Mouse (Mus musculus) lung, postnatal 14 days (tissue): Measurements from ENCODE around the gene 1700017N19Rik.
A peak's percentile ranks its signal among the peaks of the same experiment; 100 is the strongest.
"Not testable (repeated sequence)": the region's sequence is repeated elsewhere in the genome, so short reads cannot be mapped to it uniquely, and the experiment has no call there.

ENCODE experiments used
- DNase-seq: peaks from one replicate; pipeline ENCODE4 v3.0.0; 2021

The 1700017N19Rik gene

DNA sequence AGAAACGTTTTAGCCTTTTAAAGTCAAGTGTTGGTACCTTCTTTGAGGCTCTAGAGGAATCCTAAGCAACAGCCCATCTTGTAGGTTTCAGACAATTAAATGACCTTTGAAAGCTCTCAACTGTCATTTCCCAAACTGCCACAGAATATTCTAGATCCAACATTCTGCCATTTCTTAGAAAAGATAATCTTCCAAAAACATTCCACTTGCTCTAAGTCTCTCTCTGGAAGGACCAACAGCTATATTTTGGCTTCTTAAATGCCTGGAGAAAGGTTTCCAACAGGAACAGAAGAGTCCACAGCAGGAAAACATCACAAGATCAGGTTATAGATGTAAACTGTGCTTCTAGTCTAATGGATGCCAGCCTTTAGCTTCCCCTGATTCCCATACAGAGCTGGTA lies at the start of gene 1700017N19Rik, which contains the start of gene 4930430F08Rik:
Gene 1700017N19Rik (plus strand): TSS at position 162 of the 400 bp plus-strand sequence.
Gene 4930430F08Rik (minus strand): TSS at position 101 of the 400 bp plus-strand sequence.
- no peak for DNase-seq

GRCm38 (mm10) chr10:100556566-100557175 lies 33.6 kb upstream of the 1700017N19Rik start:
- DNase-seq: no peak

DNA sequence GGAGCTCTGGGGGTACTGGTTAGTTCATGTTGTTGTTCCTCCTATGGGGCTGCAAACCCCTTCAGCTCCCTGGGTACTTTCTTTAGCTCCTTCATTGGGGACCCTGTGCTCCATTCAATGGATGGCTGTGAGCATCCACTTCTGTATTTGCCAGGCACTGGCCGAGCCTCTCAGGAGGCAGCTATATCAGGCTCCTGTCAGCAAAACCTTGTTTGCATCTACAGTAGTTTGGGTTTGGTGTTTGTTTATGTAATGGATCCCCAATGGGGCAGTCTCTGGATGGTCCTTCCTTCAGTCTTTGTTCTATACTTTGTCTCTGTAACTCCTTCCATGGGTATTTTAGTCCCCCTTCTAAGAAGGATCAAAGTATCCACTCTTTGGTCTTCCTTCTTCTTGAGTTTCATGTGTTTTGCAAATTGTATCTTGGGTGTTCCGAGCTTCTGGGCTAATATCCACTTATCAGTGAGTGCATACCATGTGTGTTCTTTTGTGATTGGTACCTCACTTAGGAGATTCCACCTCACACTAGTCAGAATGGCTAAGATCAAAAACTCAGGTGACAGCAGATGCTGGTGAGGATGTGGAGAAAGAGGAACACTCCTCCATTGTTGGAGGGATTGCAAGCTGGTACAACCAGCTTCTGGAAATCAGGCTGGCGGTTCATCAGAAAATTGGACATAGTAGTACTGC lies 29.9 kb upstream of the 1700017N19Rik start:
- DNase-seq: not testable (repeated sequence)

DNA sequence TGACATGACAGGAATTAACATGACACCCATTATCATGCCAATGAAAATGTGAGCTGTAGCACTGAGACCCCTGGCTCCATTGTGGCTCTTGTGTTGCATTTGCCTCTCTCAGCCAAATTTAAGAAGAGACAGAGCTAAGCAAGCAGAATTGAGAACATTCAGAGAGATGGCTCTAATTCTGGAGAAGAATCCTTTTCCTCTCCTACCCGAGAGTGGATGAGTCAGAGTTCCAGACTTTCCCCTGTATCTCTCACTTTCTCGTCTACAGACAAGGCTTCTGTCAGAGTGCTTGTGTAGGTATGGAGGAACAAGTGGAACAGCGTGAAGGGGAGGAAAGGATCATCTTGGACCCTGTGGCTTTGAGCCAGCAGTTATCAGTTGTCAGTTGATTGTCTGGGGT lies 26.2 kb upstream of the 1700017N19Rik start:
- no peak for DNase-seq

DNA sequence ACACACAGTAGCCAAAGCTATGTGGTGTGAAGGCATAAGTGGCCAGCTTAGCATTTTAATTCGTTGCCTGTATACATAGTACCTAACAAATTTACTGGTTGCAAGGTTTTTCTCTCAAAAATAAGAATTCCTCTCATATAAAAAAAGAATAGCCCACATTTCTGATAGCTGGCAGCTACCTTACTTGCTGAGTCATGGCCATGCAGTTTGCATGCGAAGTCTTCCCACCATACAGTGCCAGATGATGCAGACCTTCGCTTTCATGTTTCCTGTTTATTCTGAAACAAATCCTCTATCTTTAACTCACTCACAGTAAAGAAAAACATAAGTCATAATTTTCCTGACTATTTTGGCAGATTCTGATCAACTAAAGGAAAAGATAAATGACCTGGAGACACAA lies 18.6 kb upstream of the 1700017N19Rik start:
- DNase-seq: no peak

- no peak for DNase-seq
Observed at GRCm38 (mm10) chr10:100574505-100575149, 15.7 kb upstream of the 1700017N19Rik start.

GRCm38 (mm10) chr10:100575294-100575693 lies 15.0 kb upstream of the 1700017N19Rik start:
- no peak for DNase-seq

DNA sequence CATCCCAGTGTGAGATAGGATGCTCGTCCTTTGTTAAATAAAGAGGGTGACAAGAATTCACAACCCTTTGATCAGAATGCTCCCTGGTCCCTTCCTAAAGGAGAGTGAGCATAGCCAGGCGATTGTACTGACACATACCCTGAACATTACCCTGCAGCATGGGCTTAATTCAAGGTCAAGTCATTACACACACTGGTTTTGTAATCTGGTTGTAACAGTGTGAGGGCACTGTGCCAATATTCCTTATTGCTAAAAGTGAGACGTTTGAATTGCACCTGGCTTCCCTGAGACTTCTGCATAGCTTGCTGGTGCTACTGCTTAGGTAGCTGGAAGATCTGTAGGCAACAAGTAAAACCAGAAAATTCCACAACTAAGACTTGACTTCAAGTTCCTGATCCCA lies 6.1 kb upstream of the 1700017N19Rik start:
- no peak for DNase-seq

DNA sequence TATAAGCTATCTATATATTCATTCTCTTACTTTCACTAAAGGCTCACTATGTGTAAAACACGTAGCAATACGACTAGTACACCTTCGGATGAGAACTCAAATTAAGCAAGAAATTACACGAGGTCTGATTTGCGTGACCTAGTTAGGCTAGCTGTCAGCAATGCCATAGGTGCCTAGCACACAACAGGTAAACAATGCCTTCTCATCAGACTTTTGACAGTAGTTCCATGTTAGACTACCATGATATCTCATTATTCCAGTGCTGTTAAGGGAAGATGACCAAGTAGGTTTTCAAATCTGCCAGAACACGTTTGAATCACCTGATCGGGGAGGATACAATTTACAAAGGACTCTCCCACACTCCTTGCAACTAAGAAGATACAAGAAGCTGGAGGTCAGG lies 1.8 kb upstream of the 1700017N19Rik start:
- DNase-seq: no peak

DNA sequence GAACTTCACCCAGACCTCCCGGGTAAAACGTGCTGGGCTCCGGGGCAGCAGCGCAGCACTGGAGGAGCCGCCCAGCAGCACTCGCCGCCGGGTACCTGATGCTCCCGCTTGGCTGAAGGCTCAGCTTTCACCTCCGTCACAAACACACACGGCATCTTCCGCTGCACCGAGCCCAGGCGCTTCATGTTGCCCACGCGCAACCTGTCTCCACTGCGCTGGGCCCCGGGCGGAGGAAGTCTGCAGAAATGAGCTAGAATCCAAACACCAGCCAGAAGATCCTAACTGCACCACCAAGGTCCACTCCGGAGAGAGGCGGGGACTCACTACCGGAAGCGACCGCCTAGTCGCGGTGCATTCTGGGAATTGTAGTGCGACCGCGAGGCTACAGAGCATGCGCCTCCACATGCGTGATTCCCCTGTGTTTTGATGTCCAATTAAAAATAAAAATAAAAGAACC lies 1.3 kb upstream of the 1700017N19Rik start:
- DNase-seq: peak; percentile 92

DNA sequence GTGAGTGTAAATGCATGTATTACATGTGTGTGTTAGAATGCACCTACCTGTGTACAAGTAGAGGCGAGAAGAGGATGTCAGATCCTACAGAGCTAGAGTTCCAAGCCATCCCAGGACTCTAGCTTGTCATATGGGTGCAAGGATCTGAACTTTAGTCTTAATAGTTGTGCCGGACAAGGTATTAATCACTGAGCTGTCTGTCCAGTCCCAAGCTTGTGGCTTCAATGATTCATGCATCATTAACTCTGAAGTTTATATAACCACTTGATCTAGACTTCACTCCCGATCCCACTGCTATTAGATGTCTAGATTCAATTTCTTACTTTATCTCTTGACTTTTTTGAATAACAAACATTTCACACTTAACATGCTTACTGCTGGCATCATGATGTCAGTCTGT lies 8.1 kb downstream of the 1700017N19Rik start:
- DNase-seq: no peak

DNA sequence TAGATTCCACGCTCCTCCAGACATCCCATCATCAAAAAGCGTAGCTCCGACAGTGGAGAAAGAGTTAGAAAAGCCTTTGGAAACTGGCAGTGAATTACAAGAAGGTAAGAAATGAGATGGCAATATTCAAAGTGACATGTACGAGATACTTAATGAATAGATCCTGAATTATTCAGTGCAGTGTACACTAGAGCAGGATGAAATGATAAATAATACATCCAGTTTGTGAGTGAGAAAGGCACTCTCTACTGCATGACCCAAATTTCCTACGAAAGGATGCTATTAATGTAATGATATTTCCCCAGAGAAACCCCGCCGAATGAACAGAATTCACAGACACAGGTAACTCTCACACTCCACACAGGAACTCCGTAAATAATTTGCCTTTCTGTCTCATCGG lies 13.2 kb downstream of the 1700017N19Rik start:
- DNase-seq: no peak

DNA sequence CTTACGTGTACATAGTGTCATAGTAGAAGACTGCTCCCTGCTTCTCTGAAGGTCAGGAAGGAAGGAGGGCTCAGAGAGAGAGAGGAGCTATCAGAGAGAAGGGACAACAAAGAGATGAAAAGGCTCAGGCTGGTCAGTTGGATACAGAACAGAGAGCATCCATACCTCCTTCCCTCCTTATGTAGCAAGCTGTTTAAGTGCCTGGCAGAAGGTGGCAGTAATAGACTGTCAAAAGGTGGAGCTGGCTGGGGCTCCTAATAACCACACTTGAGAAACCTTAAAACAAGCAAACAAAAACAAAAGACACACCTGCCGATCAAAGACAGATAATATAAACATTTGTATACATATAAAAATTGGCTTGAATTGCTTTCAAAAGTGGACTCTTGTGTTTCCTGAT lies 14.0 kb downstream of the 1700017N19Rik start:
- no peak for DNase-seq

GRCm38 (mm10) chr10:100617233-100617903 lies 27.1 kb downstream of the 1700017N19Rik start:
- no peak for DNase-seq

- DNase-seq: no peak
Observed at GRCm38 (mm10) chr10:100619474-100619873, 29.2 kb downstream of the 1700017N19Rik start.

GRCm38 (mm10) chr10:100620040-100620439 lies 29.8 kb downstream of the 1700017N19Rik start:
- no peak for DNase-seq

GRCm38 (mm10) chr10:100622494-100622893 lies 32.2 kb downstream of the 1700017N19Rik start:
- DNase-seq: no peak

GRCm38 (mm10) chr10:100629762-100630438 lies 39.6 kb downstream of the 1700017N19Rik start:
- DNase-seq: peak; percentile 36

- DNase-seq: no peak
Observed at GRCm38 (mm10) chr10:100642887-100643286, 52.6 kb downstream of the 1700017N19Rik start.

- DNase-seq: no peak
Observed at GRCm38 (mm10) chr10:100645331-100645935, 55.1 kb downstream of the 1700017N19Rik start.

GRCm38 (mm10) chr10:100654183-100654582 lies 63.9 kb downstream of the 1700017N19Rik start:
- no peak for DNase-seq

- DNase-seq: no peak
Observed at GRCm38 (mm10) chr10:100661970-100662590, 71.8 kb downstream of the 1700017N19Rik start.
